Mouse (Mus musculus) inflammation-experienced regulatory T-cells, adult 6 months (primary cell): ENCODE measurements around the gene Thra. TPM values are rescaled to one million over a fixed set of nuclear protein-coding genes. Genes with fewer than 3 reads are reported as not detected.
"Not testable (repeated sequence)": the region's sequence is repeated elsewhere in the genome, so short reads cannot be mapped to it uniquely, and the experiment has no call there.

Source experiments
- ATAC-seq: one replicate; pipeline ENCODE4 v1.8.0; 2017
- polyA plus RNA-seq, 3 experiments: library from polyadenylated mRNA; unstranded; fragments of 100-300 nt; shearing (Covaris generic); gene quantifications; one replicate each; pipeline ENCODE4 v1.2.1; 2017

Gene Thra
- 1 to 10 TPM; 1.3 to 6.3 (median 5.2) TPM for polyA plus RNA-seq

DNA sequence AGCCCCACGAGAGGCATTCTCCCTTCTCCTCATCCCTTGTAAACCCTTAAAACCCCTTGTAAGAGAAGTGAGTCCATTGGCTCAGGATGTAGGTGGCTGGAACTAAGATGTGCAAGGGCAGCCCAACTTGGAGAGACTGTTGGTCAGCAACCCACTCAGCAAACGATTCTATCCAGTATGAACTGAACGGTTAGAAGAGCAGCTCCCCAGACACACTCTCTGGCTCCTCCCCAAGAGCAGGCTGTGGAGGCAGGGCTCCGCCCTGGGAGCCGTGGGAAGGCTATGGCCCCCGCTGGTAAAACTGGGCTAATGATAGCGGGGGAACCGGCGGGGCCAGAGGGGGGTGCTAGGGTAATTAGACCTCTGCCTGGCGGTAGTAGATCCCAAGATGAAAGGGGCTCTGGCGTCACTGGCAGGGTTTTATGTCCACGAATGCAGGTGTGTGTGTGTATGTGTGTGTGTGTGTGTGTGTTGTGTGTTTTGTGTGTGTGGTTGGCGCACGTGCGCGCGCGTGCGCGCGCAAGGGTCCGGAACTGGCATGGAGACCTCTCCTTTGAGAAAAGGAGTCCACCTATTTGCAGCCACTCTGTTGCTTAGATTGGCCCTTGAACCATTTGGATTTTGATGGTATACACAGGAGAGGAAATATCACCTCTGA lies at the start of gene Thra:
Gene Thra (plus strand): TSS at position 246 of the 658 bp plus-strand sequence.
- no peak for ATAC-seq

DNA sequence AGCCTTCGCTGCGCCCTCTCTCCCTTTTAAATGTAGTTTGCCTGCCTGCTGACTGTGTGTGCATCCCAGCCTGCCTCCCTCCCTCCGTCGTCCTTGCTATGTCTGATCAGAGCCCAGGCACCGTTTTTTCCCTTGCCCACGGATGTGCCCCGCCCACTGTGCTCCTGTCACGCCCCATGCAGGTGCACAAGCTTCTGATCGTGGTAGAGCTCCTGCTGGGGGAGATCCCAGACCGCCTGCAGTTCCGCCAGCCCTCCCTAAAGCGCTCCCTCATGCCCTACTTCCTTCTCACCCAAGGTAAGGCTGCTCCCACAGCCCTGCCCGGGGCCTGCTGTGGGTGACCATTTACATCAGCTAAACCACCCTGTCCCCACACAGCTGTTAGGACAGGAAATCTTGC lies 47.2 kb upstream of the Thra start:
- no peak for ATAC-seq

GRCm38 (mm10) chr11:98693746-98694145 lies 46.7 kb upstream of the Thra start:
- ATAC-seq, result no peak

DNA sequence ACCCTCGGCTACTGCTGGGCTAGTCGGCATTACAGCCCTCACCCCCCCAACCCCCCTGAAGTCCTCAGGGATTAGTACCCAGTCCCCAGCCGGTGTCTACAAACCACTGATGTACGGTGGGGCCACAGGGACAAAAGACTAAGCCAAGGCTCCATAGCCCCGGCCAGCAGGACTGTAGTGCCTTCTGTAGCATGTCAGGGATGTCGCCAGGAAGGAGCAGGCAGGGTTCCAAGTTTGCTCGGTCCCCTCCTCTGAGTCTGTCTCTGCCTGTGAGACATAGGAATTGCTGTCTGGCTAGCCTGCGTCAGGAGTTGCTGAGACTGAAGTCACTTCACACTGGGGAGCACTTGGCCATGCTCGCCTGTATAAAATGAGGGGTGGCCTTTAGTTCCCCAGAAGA lies 46.1 kb upstream of the Thra start:
- ATAC-seq, result no peak

DNA sequence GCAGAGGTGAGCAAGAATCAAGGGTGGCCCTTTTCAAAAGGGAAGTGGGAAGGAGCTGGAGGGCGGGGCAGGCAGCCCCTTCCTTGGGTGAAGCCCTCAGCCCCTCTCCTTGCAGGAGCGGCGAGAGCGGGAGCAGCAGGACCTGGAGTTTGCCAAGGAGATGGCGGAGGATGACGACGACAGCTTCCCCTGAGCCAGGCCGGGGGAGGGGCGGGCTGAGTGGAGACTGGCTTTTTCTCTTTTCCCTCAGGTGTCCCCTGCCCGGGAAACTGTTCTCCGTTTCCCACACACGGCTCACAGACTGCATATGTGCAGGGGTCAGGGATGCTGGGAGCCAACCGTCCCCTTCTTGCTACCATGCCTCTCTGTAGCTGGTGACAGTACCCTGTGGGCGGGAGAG lies 45.0 kb upstream of the Thra start:
- ATAC-seq, result no peak

DNA sequence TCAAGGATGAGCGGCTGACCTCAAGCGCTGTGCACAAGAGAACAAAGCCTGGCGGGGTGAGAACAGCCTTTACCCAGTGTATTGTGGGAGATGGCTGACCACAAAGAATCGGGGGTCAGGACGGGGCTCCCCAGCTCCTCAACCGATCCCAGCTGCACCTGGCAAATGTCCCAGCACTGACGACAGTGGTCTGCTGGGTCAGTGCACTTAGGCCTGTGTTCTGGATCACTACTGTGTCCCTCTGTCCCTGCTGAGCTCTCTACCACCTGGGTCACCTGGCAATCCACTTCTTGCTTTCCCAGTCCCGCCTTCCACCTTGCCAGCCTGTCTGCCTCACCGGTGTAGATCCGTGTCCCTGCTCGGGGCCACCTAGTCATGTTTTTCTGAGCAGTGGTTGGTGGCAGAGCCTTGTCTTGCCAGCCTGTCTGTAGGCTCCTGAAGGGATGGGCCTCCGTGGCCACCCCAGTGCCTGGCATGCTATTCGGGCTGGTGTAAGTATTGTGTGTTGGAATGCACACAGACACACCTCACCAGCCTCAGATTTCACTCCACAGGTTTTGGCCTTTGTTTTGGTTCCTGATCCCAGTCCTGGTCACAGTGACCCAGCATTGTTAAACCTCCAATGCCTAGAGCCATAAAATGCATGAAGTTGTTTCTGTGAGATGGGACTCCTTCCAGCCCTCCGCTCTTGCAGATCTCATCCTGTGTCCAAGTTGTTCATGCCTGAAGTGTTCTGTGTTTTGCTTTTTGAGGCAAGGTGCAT lies 43.8 kb upstream of the Thra start:
- ATAC-seq, result no peak

GRCm38 (mm10) chr11:98697225-98697624 lies 43.2 kb upstream of the Thra start:
- no peak for ATAC-seq

- no peak for ATAC-seq
Measured at GRCm38 (mm10) chr11:98698849-98699640, 41.4 kb upstream of the Thra start.

DNA sequence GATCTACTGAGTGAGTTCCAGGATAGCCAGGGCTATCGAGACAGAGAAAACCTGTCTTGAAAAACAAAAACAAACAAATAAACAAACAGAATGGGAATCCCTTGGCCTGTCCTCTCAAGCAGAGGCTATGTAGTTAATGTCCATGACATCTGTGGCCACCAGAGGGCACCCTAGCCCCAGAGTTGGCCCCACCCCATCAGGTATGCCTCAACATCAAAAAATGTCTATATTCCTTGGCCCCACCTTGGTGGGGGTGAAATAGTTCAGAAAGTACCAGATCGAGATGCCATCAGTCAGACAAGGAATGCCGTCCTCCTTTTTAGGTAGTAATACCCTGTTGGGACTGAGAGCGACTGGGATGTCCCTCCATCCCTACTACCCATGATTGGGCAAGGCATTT lies 40.5 kb upstream of the Thra start:
- ATAC-seq, result peak; percentile 75

DNA sequence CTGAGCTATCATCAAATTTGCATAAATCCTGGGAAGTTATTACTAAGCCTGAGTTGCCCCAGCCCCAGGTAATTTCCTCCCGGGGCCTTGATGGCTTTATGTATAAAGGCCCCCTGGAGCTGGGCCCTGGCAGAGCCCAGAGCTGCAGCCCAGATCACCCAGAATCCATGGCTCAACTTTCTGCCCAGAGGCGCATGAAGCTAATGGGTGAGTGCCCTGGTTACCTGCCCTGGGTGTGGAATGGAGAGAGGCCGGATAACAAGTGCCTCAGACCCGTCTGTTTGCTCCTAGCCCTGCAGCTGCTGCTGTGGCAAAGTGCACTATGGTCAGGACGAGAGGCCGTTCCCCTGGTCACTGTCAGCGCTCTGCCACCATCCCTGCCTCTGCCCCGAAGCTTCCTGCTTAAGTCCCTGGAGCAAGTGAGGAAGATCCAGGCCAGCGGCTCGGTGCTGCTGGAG lies 39.2 kb upstream of the Thra start, which contains the start of gene Csf3:
Gene Csf3 (plus strand): TSS at position 51 of the 458 bp plus-strand sequence.
- ATAC-seq, result no peak

DNA sequence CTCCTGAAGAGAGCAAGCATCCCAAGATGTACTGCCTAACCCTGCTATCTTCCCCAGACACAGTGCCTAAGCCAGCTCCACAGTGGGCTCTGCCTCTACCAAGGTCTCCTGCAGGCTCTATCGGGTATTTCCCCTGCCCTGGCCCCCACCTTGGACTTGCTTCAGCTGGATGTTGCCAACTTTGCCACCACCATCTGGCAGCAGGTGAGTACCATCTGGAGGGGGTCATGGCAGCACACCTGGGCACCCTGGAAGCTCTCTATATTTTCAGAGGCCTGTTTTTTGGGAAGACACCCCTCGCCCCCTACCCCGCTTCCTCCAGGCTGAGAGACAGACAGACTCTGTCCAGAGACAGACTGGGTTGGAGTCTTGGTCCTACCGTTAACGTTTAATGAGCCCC lies 38.1 kb upstream of the Thra start:
- no peak for ATAC-seq

- ATAC-seq, result no peak
Measured at GRCm38 (mm10) chr11:98705021-98705420, 35.4 kb upstream of the Thra start.

DNA sequence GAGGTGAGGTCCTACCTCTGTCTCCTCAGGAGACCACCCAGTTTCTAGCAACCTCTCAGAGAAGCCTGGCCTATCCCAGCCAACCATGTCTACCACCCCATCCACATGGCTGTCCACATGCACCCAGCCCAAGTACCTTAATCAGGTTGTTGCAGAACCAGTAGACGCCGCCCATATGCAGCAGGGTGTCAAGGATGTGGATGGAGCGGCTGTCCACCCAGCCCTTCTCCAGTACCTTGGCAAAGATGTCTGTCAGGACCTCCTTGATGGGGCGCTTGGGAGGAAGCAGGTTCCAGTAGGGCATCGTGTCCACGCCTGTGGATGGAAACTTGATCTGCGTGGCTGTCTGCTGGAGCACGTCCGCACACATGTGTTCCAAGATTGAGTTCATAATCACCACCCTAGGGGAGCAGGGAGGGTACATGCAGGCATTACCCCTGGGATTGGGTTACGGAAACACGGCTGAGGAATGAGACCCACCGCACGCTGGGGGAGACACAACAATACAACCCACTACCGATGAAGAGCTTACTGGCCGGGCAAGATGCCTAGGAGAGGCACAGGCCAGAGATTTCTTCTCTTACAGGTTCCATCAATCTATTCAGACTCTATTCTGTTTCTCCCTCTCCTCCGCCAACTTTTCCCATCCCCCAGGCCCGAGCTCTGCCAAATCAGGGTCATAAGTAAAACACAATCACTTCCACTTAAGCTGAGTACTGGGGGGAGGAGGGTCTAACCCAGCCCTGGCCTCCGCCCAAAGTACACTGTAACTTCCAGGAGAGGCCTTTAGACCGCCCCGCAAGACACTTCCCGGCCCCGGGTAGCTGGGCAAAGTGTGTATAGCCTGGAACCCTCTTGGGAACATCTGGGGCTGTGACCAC lies 32.8 kb upstream of the Thra start:
- no peak for ATAC-seq

DNA sequence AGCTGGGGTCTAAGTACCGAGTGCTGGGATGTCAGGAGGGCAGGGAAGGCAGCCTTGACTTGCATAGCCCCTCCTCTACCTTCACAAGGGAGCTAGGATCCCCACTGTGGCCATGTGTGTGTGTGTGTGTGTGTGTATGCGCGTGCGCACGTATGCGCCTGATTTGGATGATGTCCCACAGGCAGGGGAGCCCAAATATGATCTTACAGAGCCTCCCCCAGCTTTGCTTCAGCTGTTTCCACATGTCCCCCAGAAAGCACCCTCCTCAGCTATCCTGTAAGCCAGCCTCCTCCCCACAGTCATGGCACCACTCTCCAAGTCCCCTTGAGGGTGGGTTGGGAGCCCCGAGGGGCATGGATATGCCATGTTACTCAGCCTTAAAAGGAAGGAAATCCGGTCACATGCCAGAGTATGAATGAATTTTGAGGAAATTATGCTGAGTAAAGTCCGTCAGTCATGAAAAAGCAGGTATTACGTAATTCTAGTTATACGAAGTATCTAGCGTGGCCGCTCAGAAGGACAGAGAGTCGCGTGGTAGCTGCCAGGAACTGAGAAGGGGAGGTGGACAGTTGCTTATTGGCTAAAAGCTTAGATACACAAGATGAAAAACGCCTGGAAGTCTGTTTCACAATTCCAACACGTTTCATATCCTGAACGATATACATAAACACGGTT lies 32.0 kb upstream of the Thra start:
- ATAC-seq, result no peak

- no peak for ATAC-seq
Measured at GRCm38 (mm10) chr11:98709001-98709741, 31.3 kb upstream of the Thra start.

GRCm38 (mm10) chr11:98710416-98711045 lies 29.9 kb upstream of the Thra start:
- no peak for ATAC-seq

GRCm38 (mm10) chr11:98711046-98711434 lies 29.4 kb upstream of the Thra start:
- no peak for ATAC-seq

GRCm38 (mm10) chr11:98712009-98712408 lies 28.4 kb upstream of the Thra start:
- not testable (repeated sequence) for ATAC-seq

DNA sequence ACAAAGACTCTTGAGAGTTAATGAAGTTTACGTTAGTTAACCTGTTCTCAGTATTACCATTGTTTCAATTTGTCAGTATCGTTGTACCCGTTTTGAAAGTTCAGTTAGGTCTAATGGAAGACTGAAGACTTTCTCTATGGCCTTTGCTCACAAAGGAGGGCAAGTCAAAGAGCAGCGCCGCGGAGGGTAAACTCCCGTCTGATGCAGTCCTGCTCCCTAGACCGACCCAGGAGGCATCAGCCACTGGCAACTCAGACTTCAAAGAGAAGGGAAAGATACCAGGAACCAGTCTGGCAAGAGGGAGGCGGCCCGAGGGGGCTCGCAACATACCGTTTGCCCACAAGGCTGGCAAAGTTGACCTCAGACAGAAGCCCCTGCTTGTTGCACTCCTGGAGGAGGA lies 26.7 kb upstream of the Thra start:
- no peak for ATAC-seq

- ATAC-seq, result no peak
Measured at GRCm38 (mm10) chr11:98715946-98716345, 24.5 kb upstream of the Thra start.
